Mouse (Mus musculus) lung, postnatal 0 days (tissue): ENCODE measurements around the gene Smg9.

ENCODE experiments used
- CTCF ChIP-seq: IDR thresholded peaks from 2 replicates; pipeline ENCODE4 v1.5.1; 2016; ENCODE audit warnings: antibody characterized with exemption, mild to moderate bottlenecking
- EP300 ChIP-seq: IDR thresholded peaks from 2 replicates; pipeline ENCODE4 v1.6.1; 2016; ENCODE audit warnings: antibody characterized with exemption, mild to moderate bottlenecking, control low read depth

GRCm38 (mm10) chr7:24430551-24431345, 31.3 kb downstream of the Smg9 start:
- TF ChIP-seq CTCF (no peak), EP300 (no peak)
